In genomic region chr4:149789421-149790194, GRCm38 (mm10) we compare ENCODE assay signal across 11 mouse cellular contexts. TPM values are rescaled to one million over a fixed set of nuclear protein-coding genes. Genes with fewer than 3 reads are reported as not detected.
DNase-seq lines count a peak whose midpoint lies in the region; ATAC-seq lines count a peak whose summit lies in the region.
"Had no signal": no experiment of that assay in that cellular context is flagged by ENCODE, and none has a peak within 500 bp of the region (broad histone marks: within the 10 kb centered on the region; RNA-seq: fewer than 3 reads in every experiment).

No protein-coding gene starts in this region.

- no peaks in the 10 kb centered on the region for H3K36me3 ChIP-seq in forebrain, embryonic 13.5 days (ENCODE audit: poor library complexity, severe bottlenecking)

- H3K4me2 ChIP-seq in forebrain, embryonic 13.5 days: no peak overlapping the region
- H3K4me2 ChIP-seq: lung, embryonic 14.5 days had no signal

- no peaks in the 10 kb centered on the region for H3K9me3 ChIP-seq in forebrain, embryonic 13.5 days (replicated peaks)

- H3K27ac ChIP-seq in forebrain, embryonic 13.5 days: no peak overlapping the region

- intact Hi-C loops in heart, postnatal 10 days (cut with DNase I): no loop called here

- 0 out of 2 replicates have a peak, but pooled peaks cover 3% of the 10 kb centered on the region for H3K27me3 ChIP-seq in forebrain, embryonic 13.5 days

- no peak overlapping the region for H3K9ac ChIP-seq in forebrain, embryonic 13.5 days
- H3K9ac ChIP-seq: lung, embryonic 14.5 days had no signal

- 0 out of 2 replicates have a peak, but pooled peaks cover 5% of the 10 kb centered on the region for H3K4me1 ChIP-seq in forebrain, embryonic 13.5 days

- DNase-seq in kidney, adult 11 months: peak; percentile 66
- no peak for DNase-seq in kidney, adult 9 months
- DNase-seq in adipocyte (ENCODE audit: low spot score): peak; percentile 84
- peak; percentile 74 to 78 for DNase-seq in heart, postnatal 10 days
- DNase-seq in lung, postnatal 25 days (ENCODE audit: low spot score): peak; percentile 78
- no peak for DNase-seq in spleen, postnatal 14 days (ENCODE audit: low spot score in 2 of 2)
- no peak for DNase-seq in layer of hippocampus, postnatal 14 days (ENCODE audit: low spot score in 2 of 2)
- DNase-seq: embryo, embryonic 11 days; lung, embryonic 14.5 days; right cerebral cortex, postnatal 4 days had no signal

- 76% methylated on average over 13 of the region's 13 CpGs for WGBS in forebrain, embryonic 13.5 days

- no peak for ATAC-seq in forebrain, embryonic 13.5 days

- no peak overlapping the region for H3K4me3 ChIP-seq in forebrain, embryonic 13.5 days

RNA-seq across cellular contexts. Expression of gene Slc25a33, which starts 15.5 kb away (rescaled TPM):
- total RNA-seq in heart, postnatal 10 days (2021): 10 to 100 TPM; 10.3 to 19.6 TPM
- polyA plus RNA-seq in forebrain, embryonic 13.5 days (2015; fragmentation: Nextera tagmentation; extraction: Ambion mirVana): 13.8 and 15.5 TPM in 2 replicates
- total RNA-seq in layer of hippocampus, postnatal 14 days (2021): 10 to 100 TPM; 37.6 to 40.3 TPM

RNA-seq across cellular contexts. Expression of gene Tmem201, which starts 51.8 kb away (rescaled TPM):
- total RNA-seq in heart, postnatal 10 days (2021): 10 to 100 TPM; 82.8 to 88.9 TPM
- 31.0 and 34.6 TPM in 2 replicates for polyA plus RNA-seq in forebrain, embryonic 13.5 days (2015; fragmentation: Nextera tagmentation; extraction: Ambion mirVana)
- 10 to 100 TPM; 64.8 to 69.1 TPM for total RNA-seq in layer of hippocampus, postnatal 14 days (2021)

Comparison
In these comparisons a context has a peak if more than half of its experiments do, and no peak if none do; other contexts are left out.
1. DNase-seq: peak in kidney, adult 11 months (single experiment), adipocyte (single experiment), heart, postnatal 10 days (2 of 2) and lung, postnatal 25 days (single experiment); none in kidney, adult 9 months (single experiment), spleen, postnatal 14 days (0 of 2) and layer of hippocampus, postnatal 14 days (0 of 2).